Mouse (Mus musculus): Measurements from ENCODE around the gene Stk33. TPM values are rescaled to one million over a fixed set of nuclear protein-coding genes. Genes with fewer than 3 reads are reported as not detected.

The Stk33 gene
- polyA plus RNA-seq, 1 experiment, result not detected

GRCm38 (mm10) chr7:109295351-109295750 lies 143.5 kb downstream of the Stk33 start:
- Histone ChIP-seq H3K27ac (ENCODE audit: insufficient read depth, low read depth, low read length) (no peak overlapping the region), H3K4me1 (ENCODE audit: control insufficient read depth, insufficient read depth, low read length) (no peaks in the 10 kb centered on the region), H3K4me3 (ENCODE audit: insufficient read depth, low read length) (no peak overlapping the region)
- TF ChIP-seq POLR2A (IDR thresholded peaks at IDR 0.05; ENCODE audit: borderline replicate concordance, low read depth, low read length), result no peak
- no peak for TF ChIP-seq CTCF (IDR thresholded peaks at IDR 0.05; ENCODE audit: low read depth, low read length)

- H3K27ac ChIP-seq (ENCODE audit: insufficient read depth, low read depth, low read length), result no peak overlapping the region
- no peak overlapping the region for H3K4me3 ChIP-seq (ENCODE audit: insufficient read depth, low read length)
- no peaks in the 10 kb centered on the region for H3K4me1 ChIP-seq (ENCODE audit: control insufficient read depth, insufficient read depth, low read length)
- TF ChIP-seq POLR2A (IDR thresholded peaks at IDR 0.05; ENCODE audit: borderline replicate concordance, low read depth, low read length) (no peak), CTCF (IDR thresholded peaks at IDR 0.05; ENCODE audit: low read depth, low read length) (no peak)
These were observed 148.4 kb downstream of the Stk33 start for GRCm38 (mm10) chr7:109290501-109290900.

GRCm38 (mm10) chr7:109289106-109289505 lies 149.8 kb downstream of the Stk33 start:
- no peak for TF ChIP-seq CTCF (IDR thresholded peaks at IDR 0.05; ENCODE audit: low read depth, low read length)
- no peak for TF ChIP-seq POLR2A (IDR thresholded peaks at IDR 0.05; ENCODE audit: borderline replicate concordance, low read depth, low read length)
- H3K27ac ChIP-seq (ENCODE audit: insufficient read depth, low read depth, low read length), result no peak overlapping the region
- H3K4me1 ChIP-seq (ENCODE audit: control insufficient read depth, insufficient read depth, low read length), result no peaks in the 10 kb centered on the region
- no peak overlapping the region for H3K4me3 ChIP-seq (ENCODE audit: insufficient read depth, low read length)

- TF ChIP-seq CTCF (IDR thresholded peaks at IDR 0.05; ENCODE audit: low read depth, low read length) (no peak), POLR2A (IDR thresholded peaks at IDR 0.05; ENCODE audit: borderline replicate concordance, low read depth, low read length) (no peak)
- H3K4me1 ChIP-seq (ENCODE audit: control insufficient read depth, insufficient read depth, low read length), result 0 out of 2 replicates have a peak, but pooled peaks cover 4% of the 10 kb centered on the region
- no peak overlapping the region for H3K27ac ChIP-seq (ENCODE audit: insufficient read depth, low read depth, low read length)
- no peak overlapping the region for H3K4me3 ChIP-seq (ENCODE audit: insufficient read depth, low read length)
These were observed 156.8 kb downstream of the Stk33 start for GRCm38 (mm10) chr7:109282106-109282505.

- Histone ChIP-seq H3K4me3 (ENCODE audit: insufficient read depth, low read length) (no peak overlapping the region), H3K4me1 (ENCODE audit: control insufficient read depth, insufficient read depth, low read length) (0 out of 2 replicates have a peak, but pooled peaks cover 2% of the 10 kb centered on the region)
These were observed 162.3 kb downstream of the Stk33 start for GRCm38 (mm10) chr7:109276622-109277021.

GRCm38 (mm10) chr7:109275901-109276300 lies 163.0 kb downstream of the Stk33 start:
- Histone ChIP-seq H3K4me1 (ENCODE audit: control insufficient read depth, insufficient read depth, low read length) (no peaks in the 10 kb centered on the region), H3K4me3 (ENCODE audit: insufficient read depth, low read length) (no peak overlapping the region), H3K27ac (ENCODE audit: insufficient read depth, low read depth, low read length) (no peak overlapping the region)
- TF ChIP-seq POLR2A (IDR thresholded peaks at IDR 0.05; ENCODE audit: borderline replicate concordance, low read depth, low read length), result no peak

More at GRCm38 (mm10) chr7:109276622-109277021, 162.3 kb downstream of the Stk33 start:
- TF ChIP-seq CTCF (IDR thresholded peaks at IDR 0.05; ENCODE audit: low read depth, low read length) (no peak), POLR2A (IDR thresholded peaks at IDR 0.05; ENCODE audit: borderline replicate concordance, low read depth, low read length) (no peak)
- H3K27ac ChIP-seq (ENCODE audit: insufficient read depth, low read depth, low read length), result no peak overlapping the region

GRCm38 (mm10) chr7:109275151-109275550 lies 163.7 kb downstream of the Stk33 start:
- TF ChIP-seq CTCF (IDR thresholded peaks at IDR 0.05; ENCODE audit: low read depth, low read length), result no peak
- no peak for TF ChIP-seq POLR2A (IDR thresholded peaks at IDR 0.05; ENCODE audit: borderline replicate concordance, low read depth, low read length)
- H3K27ac ChIP-seq (ENCODE audit: insufficient read depth, low read depth, low read length), result no peak overlapping the region
- H3K4me1 ChIP-seq (ENCODE audit: control insufficient read depth, insufficient read depth, low read length), result no peaks in the 10 kb centered on the region
- H3K4me3 ChIP-seq (ENCODE audit: insufficient read depth, low read length), result no peak overlapping the region

- no peak overlapping the region for H3K27ac ChIP-seq (ENCODE audit: insufficient read depth, low read depth, low read length)
- H3K4me3 ChIP-seq (ENCODE audit: insufficient read depth, low read length), result no peak overlapping the region
- no peaks in the 10 kb centered on the region for H3K4me1 ChIP-seq (ENCODE audit: control insufficient read depth, insufficient read depth, low read length)
- no peak for TF ChIP-seq CTCF (IDR thresholded peaks at IDR 0.05; ENCODE audit: low read depth, low read length)
- no peak for TF ChIP-seq POLR2A (IDR thresholded peaks at IDR 0.05; ENCODE audit: borderline replicate concordance, low read depth, low read length)
These were observed 164.6 kb downstream of the Stk33 start for GRCm38 (mm10) chr7:109274289-109274688.

- Histone ChIP-seq H3K4me3 (ENCODE audit: insufficient read depth, low read length) (no peak overlapping the region), H3K27ac (ENCODE audit: insufficient read depth, low read depth, low read length) (no peak overlapping the region), H3K4me1 (ENCODE audit: control insufficient read depth, insufficient read depth, low read length) (no peaks in the 10 kb centered on the region)
- no peak for TF ChIP-seq CTCF (IDR thresholded peaks at IDR 0.05; ENCODE audit: low read depth, low read length)
- TF ChIP-seq POLR2A (IDR thresholded peaks at IDR 0.05; ENCODE audit: borderline replicate concordance, low read depth, low read length), result no peak
These were observed 169.8 kb downstream of the Stk33 start for GRCm38 (mm10) chr7:109269046-109269445.

GRCm38 (mm10) chr7:109267370-109267769 lies 171.5 kb downstream of the Stk33 start:
- Histone ChIP-seq H3K27ac (ENCODE audit: insufficient read depth, low read depth, low read length) (no peak overlapping the region), H3K4me3 (ENCODE audit: insufficient read depth, low read length) (no peak overlapping the region), H3K4me1 (ENCODE audit: control insufficient read depth, insufficient read depth, low read length) (no peaks in the 10 kb centered on the region)
- TF ChIP-seq POLR2A (IDR thresholded peaks at IDR 0.05; ENCODE audit: borderline replicate concordance, low read depth, low read length), result no peak

- Histone ChIP-seq H3K27ac (ENCODE audit: insufficient read depth, low read depth, low read length) (no peak overlapping the region), H3K4me1 (ENCODE audit: control insufficient read depth, insufficient read depth, low read length) (no peaks in the 10 kb centered on the region), H3K4me3 (ENCODE audit: insufficient read depth, low read length) (no peak overlapping the region)
- no peak for TF ChIP-seq POLR2A (IDR thresholded peaks at IDR 0.05; ENCODE audit: borderline replicate concordance, low read depth, low read length)
- TF ChIP-seq CTCF (IDR thresholded peaks at IDR 0.05; ENCODE audit: low read depth, low read length), result no peak
These were observed 172.7 kb downstream of the Stk33 start for GRCm38 (mm10) chr7:109266181-109266580.
